Mouse (Mus musculus) thymus, adult 2 months (tissue): ENCODE data around the gene Masp2. TPM values are rescaled to one million over a fixed set of nuclear protein-coding genes. Genes with fewer than 3 reads are reported as not detected.

ENCODE experiments used
- DNase-seq: peaks from one replicate; pipeline ENCODE4 v3.0.0; 2021
- H3K27ac ChIP-seq: fragments of 200-500 bp; 2 replicates; pipeline ENCODE4 v1.5.1; 2012; ENCODE audit warnings: low read length, control low read depth; ENCODE audit not compliant: control insufficient read depth, insufficient read depth
- H3K27me3 ChIP-seq: fragments of 200-500 bp; 2 replicates; pipeline ENCODE4 v1.6.1; 2012; ENCODE audit warnings: mild to moderate bottlenecking, low read length, moderate library complexity, mixed read lengths; ENCODE audit not compliant: control insufficient read depth, insufficient read depth
- H3K36me3 ChIP-seq: fragments of 200-500 bp; 2 replicates; pipeline ENCODE4 v1.6.1; 2012; ENCODE audit warnings: mild to moderate bottlenecking, low read length, moderate library complexity; ENCODE audit not compliant: control insufficient read depth, insufficient read depth
- H3K4me1 ChIP-seq: fragments of 200-500 bp; replicated peaks from 2 replicates; pipeline ENCODE4 v1.6.1; 2012; ENCODE audit warnings: low read length; ENCODE audit not compliant: control insufficient read depth, insufficient read depth
- H3K4me3 ChIP-seq: fragments of 200-500 bp; 2 replicates; pipeline ENCODE4 v1.5.1; 2012; ENCODE audit warnings: mild to moderate bottlenecking, low read length, control low read depth, moderate library complexity; ENCODE audit not compliant: control insufficient read depth, insufficient read depth
- CTCF ChIP-seq: fragments of 200-500 bp; IDR thresholded peaks from 2 replicates; pipeline ENCODE4 v1.5.1; 2012; ENCODE audit warnings: mild to moderate bottlenecking, control low read depth, low read length, moderate library complexity, borderline replicate concordance; ENCODE audit not compliant: control insufficient read depth, poor library complexity, insufficient read depth; ENCODE audit errors: extremely low read depth
- POLR2A ChIP-seq: fragments of 200-500 bp; IDR thresholded peaks from 2 replicates; pipeline ENCODE4 v1.6.1; 2012; ENCODE audit warnings: mild to moderate bottlenecking, low read length, control low read depth, moderate library complexity; ENCODE audit not compliant: control insufficient read depth, poor library complexity, insufficient read depth; ENCODE audit errors: extremely low read depth
- WGBS: fragments of 180-500 bp; shearing (Covaris S2); methylation state at CpG from one replicate; pipeline ENCODE4 v1.1.7; 2018; 5-methylcytosine and 5-hydroxymethylcytosine counted together
- polyA plus RNA-seq: library from polyadenylated mRNA; depleted of rRNA; stranded (reverse); fragments of >200 nt; gene quantifications from 2 replicates; pipeline ENCODE4 v1.2.3, GENCODE M21; 2012; rRNA removed

The Masp2 gene
- polyA plus RNA-seq, 1 experiment: 3.8 TPM

DNA sequence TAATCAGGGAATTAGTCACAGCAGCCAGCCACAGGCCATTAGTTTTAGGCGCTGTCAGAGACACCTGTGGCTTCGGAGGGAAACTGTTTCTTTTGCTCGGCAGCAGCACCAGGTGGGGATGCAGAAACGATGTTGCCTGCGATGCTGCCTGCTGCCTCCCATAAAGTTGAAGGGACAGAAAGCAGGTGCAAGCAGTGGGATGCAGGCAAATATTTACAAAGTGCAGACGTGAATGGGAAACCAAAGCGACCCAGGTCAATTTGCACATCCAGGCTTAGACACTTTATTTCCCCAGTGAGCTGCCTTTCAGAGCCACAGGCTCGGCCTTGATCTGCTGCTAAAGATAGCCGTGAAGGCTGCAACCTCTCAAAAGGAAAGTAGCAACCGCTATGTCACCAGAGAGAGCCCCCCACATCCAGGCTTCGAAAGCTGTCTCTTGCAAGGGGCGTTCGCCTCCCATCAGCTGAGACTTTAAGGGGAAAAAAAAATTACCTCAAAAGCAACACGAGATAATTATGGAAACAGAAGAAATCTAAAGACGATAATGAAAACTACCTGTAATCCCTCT, 54.4 kb downstream of the Masp2 start:
- Histone ChIP-seq H3K36me3 (no peaks in the 10 kb centered on the region), H3K27me3 (no peaks in the 10 kb centered on the region), H3K4me1 (peaks cover 38% of the 10 kb centered on the region), H3K4me3 (peak overlapping the region; percentile 12; the same call in 1 of the 2 replicates), H3K27ac (peak overlapping the region; percentile 97)
- peak; percentile 59 for DNase-seq
- no peak for TF ChIP-seq CTCF
- no peak for TF ChIP-seq POLR2A
- 3% methylated on average over 15 of the region's 15 CpGs for WGBS

DNA sequence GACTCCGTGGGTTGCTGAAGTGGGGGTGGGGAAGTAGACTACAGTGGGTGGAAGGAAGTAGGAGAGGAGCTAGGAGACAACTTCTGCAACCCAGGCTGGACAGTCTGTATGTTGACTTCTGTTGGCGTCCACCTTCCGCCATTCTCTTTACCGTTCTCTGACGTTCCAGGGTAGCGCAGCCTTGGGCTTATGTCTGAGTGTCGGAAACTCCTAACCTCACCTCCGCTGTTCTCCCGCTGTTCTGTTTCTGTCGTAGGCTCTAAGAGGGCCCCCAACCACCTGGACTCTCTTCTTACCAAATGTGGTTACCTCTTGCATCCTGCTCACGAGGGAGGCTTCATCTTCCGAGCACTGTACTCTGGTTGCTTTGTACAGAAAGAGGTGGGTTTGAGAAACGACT, 55.4 kb downstream of the Masp2 start:
- DNase-seq: peak; percentile 72
- no peaks in the 10 kb centered on the region for H3K27me3 ChIP-seq
- H3K36me3 ChIP-seq: no peaks in the 10 kb centered on the region
- TF ChIP-seq CTCF (no peak), POLR2A (peak; percentile 41; the same call in 1 of the 2 replicates)
- peak overlapping the region; percentile 35 for H3K4me3 ChIP-seq
- H3K4me1 ChIP-seq: peaks cover 45% of the 10 kb centered on the region
- peak overlapping the region; percentile 97 for H3K27ac ChIP-seq
- WGBS: 8% methylated on average over 13 of the region's 13 CpGs

DNA sequence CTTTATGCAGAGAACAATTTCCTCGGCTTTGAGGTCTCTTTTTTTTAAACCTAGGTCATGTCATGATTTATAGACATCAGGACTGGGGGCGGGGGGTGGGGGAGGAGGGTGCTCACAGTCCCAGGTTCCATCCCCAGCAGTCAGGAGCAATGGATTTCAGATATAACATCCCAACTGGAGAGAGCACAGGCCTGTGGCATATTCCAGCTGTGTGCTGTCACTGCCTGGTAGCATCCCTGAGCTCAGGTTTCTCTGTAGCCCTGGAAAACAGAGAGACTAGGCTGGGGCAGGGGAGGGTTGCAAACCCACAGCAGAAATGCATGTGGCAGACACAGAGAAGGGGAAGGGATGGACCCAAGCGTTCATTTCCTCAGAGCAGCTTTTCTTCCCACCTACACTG, 57.8 kb downstream of the Masp2 start:
- peaks cover 52% of the 10 kb centered on the region for H3K4me1 ChIP-seq
- no peak for DNase-seq
- H3K27ac ChIP-seq: no peak overlapping the region
- TF ChIP-seq CTCF: no peak
- no peak for TF ChIP-seq POLR2A
- WGBS: 47% methylated on average over 3 of the region's 3 CpGs
- H3K4me3 ChIP-seq: no peak overlapping the region
- no peaks in the 10 kb centered on the region for H3K36me3 ChIP-seq
- no peaks in the 10 kb centered on the region for H3K27me3 ChIP-seq

DNA sequence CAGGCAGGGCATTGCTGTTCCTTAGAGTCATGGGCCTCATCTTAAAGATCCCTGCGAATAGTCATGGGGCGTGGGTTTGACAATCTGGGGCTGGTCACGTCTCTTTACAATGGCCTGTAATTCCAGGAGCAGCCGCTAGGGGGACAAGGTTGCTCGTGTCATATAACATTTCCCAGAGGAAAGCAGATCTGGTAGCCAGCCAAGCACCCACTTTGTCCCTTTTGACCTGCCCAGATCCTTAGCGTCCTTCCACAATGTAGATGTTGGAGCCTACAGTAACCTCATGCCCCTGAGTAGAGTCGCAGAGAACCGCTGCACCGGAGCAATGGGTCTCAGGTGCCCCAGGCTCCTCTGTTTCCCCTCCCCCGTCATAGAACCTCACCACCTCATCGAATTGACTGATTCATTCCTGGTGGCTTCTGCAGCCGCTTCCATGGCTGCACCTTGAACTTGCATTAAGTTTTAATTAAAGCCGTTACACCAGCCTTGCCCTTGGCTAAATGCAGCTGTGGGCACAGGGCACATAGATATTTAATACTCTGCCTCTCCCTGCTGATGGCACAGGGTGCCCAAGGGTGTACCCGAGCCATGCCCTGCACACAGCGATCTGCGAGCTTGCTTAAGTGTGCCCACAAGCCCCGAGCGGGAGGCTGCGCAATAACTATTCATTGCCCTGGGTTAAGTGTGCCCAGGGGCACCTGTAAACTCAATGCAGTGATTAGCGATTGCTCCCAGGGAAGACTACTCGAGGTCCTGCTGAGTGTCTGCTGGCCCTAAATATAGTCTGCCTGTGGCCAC, 60.0 kb downstream of the Masp2 start:
- H3K27me3 ChIP-seq: no peaks in the 10 kb centered on the region
- peak; percentile 79 for DNase-seq
- TF ChIP-seq POLR2A (no peak), CTCF (no peak; the same call in 1 of the 2 replicates)
- H3K36me3 ChIP-seq: no peaks in the 10 kb centered on the region
- H3K4me3 ChIP-seq: no peak overlapping the region
- H3K4me1 ChIP-seq: peaks cover 38% of the 10 kb centered on the region
- H3K27ac ChIP-seq: no peak overlapping the region
- WGBS: 39% methylated on average over 21 of the region's 21 CpGs

- WGBS: 62% methylated on average over 7 of the region's 7 CpGs
- no peaks in the 10 kb centered on the region for H3K36me3 ChIP-seq
- H3K27me3 ChIP-seq: no peaks in the 10 kb centered on the region
- DNase-seq: no peak
- no peak overlapping the region for H3K27ac ChIP-seq
- no peak for TF ChIP-seq POLR2A
- TF ChIP-seq CTCF: no peak
- peaks cover 31% of the 10 kb centered on the region for H3K4me1 ChIP-seq
- H3K4me3 ChIP-seq: no peak overlapping the region
Observed at GRCm38 (mm10) chr4:148663326-148663725, 61.0 kb downstream of the Masp2 start.

DNA sequence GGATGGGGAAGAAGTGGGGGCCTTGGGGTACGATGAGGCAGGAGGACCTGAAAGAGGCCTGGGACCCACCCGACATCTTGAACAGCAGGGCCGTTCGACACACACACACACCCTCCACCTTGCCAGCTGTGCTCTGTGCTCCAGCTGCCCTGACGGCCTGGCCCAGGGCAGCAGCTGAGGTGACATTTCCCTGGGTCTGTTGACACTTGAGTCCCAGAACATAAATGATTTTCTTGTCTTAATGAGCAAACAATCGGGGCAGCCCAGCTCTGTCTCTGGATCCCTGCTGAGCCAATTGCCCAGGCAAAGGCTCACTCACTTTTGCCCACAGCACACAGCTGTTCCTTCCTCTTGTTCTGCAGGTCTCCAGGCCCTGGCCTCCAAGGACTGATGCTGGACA, 61.7 kb downstream of the Masp2 start:
- Histone ChIP-seq H3K4me3 (no peak overlapping the region), H3K27me3 (no peaks in the 10 kb centered on the region), H3K36me3 (no peaks in the 10 kb centered on the region), H3K4me1 (peaks cover 24% of the 10 kb centered on the region), H3K27ac (no peak overlapping the region)
- DNase-seq: no peak
- no peak for TF ChIP-seq POLR2A
- TF ChIP-seq CTCF: no peak
- 85% methylated on average over 6 of the region's 6 CpGs for WGBS

Other genes starting within 250 kb of the Masp2 start
- gene Ubiad1, start 157.8 kb upstream of the Masp2 start, polyA plus RNA-seq: 20.0 and 22.6 TPM in 2 replicates
- 25.0 and 31.5 TPM in 2 replicates for gene Mtor, start 153.9 kb upstream of the Masp2 start, polyA plus RNA-seq
- gene Angptl7, start 102.1 kb upstream of the Masp2 start, polyA plus RNA-seq: 1.9 and 2.4 TPM in 2 replicates
- 69.1 and 73.4 TPM in 2 replicates for gene Exosc10, start 44.1 kb upstream of the Masp2 start, polyA plus RNA-seq
- gene Srm, start 11.1 kb upstream of the Masp2 start, polyA plus RNA-seq: 98.7 and 110 TPM in 2 replicates
- gene Tardbp, start 24.5 kb downstream of the Masp2 start, polyA plus RNA-seq: 217 and 252 TPM in 2 replicates
- gene Gm572, start 40.8 kb downstream of the Masp2 start, polyA plus RNA-seq: 0.31 and 0.34 TPM in 2 replicates
- 5.3 and 5.8 TPM in 2 replicates for gene Casz1, start 201.9 kb downstream of the Masp2 start, polyA plus RNA-seq